Mouse (Mus musculus): ENCODE measurements at regions not wholly inside any gene's neighbourhood (a gene's known extent, or its start where the extent isn't known, plus 50 kb on each side); places are given as distances from the start of the nearest gene placed in this dataset.

GRCm38 (mm10) chr9:120811522-120811921 is 117.5 kb upstream of the Ctnnb1 start:
- DNase-seq (ENCODE audit: low read depth, low spot score), result no peak

DNA sequence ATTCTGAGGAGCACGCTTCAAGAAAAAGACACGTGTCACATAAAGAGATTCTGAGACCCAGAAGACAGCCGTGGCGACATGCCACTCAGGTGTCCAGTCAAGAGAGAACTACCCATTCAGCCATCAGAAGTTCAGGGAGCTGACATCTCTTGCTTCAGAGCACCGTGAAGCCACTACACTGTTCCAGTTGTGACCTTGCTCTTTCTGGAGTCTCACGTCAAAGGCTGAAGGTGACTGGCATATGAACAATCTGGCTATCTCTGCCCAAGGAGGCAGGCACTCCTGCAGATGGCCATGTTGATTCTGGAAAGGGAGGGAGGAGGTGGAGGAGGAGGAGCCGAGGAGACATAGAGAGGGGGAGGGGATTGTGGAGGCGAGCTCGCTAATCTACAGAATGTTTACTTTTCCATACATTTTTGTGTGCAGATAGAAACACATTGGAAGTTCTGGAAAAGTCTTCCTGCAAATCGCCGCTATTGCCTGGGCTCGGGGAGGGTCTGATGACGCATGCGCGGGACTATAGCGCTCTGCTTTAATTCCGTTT is 116.3 kb upstream of the Ctnnb1 start:
- DNase-seq (ENCODE audit: low read depth, low spot score), result no peak

- no peak for DNase-seq (ENCODE audit: low read depth, low spot score)
These were observed 114.7 kb upstream of the Ctnnb1 start for GRCm38 (mm10) chr9:120814286-120814685.

DNA sequence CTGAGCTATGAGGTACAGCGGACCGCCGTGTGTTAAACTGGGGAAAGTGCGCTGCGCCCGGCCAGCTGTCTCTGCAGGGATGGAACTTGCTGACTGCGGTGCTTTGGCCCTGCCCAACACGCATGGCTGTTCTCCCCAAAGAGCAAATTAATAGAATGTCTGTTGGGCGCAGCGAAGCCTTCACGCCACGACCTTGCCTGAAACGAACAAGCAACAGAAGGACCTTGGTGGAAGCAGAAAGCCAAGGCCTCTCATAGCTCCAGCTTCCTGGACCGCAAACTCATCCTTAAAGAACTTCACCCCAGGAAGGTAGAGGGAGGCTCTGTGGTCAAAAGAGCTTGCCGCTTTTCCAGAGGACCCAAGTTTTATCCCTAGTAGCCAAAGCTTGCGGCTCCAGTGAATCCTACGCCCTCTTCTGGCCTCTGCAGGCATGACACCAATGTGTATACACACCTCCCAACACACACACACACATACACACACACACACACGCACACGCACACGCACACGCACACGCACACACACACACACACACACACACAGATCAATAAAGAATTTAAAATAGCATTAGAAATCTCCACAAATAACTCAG is 110.2 kb upstream of the Ctnnb1 start:
- no peak for DNase-seq (ENCODE audit: low read depth, low spot score)

- DNase-seq (ENCODE audit: low read depth, low spot score), result no peak
These were observed 108.1 kb upstream of the Ctnnb1 start for GRCm38 (mm10) chr9:120820892-120821291.

GRCm38 (mm10) chr9:120823397-120823796 is 105.6 kb upstream of the Ctnnb1 start:
- no peak for DNase-seq (ENCODE audit: low read depth, low spot score)

- DNase-seq (ENCODE audit: low read depth, low spot score), result no peak
These were observed 102.8 kb upstream of the Ctnnb1 start for GRCm38 (mm10) chr9:120826266-120826665.

- no peak for DNase-seq (ENCODE audit: low read depth, low spot score)
These were observed 98.5 kb upstream of the Ctnnb1 start for GRCm38 (mm10) chr9:120830526-120830925.

DNA sequence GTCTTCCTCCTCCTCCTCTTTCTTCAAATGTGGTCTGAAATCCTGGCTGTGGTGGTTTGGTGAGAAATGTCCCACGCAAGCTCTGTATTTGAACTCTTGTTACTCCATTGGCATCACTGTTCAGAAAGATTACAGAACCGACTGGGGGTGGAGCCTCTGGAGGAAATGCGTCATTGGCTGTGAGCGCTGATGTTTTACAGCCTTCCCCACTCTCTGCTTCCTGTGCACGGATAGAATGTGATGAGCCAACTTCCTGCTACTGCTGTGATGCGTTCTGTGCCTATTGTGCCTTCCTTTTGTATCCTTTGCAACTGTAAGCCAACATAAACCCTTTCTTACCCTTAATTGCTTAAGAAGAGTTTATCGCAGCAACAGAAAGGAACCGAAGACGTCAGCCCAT is 94.8 kb upstream of the Ctnnb1 start:
- no peak for DNase-seq (ENCODE audit: low read depth, low spot score)

DNA sequence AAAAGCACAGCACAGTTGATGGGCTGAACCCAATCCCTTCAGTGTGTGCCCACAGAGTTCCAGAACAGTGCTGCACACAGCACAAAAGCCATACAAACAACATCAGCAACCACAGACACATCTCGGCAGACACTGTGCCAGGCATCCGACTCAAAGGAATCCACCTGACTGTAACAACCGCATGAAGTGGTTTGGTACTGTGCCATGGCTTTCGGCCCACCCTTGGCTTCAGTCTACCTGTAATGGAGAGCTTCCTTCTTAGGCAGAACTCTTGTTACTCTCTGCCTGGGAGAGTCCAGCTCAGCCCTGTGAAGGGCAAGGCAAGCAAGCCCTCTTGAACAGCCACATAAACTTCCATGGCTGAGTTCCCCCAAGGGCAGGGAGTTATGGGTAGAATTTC is 93.4 kb upstream of the Ctnnb1 start:
- DNase-seq (ENCODE audit: low read depth, low spot score), result no peak

GRCm38 (mm10) chr9:120837431-120838150 is 91.4 kb upstream of the Ctnnb1 start:
- DNase-seq (ENCODE audit: low read depth, low spot score), result no peak

- DNase-seq (ENCODE audit: low read depth, low spot score), result no peak
These were observed 85.3 kb upstream of the Ctnnb1 start for GRCm38 (mm10) chr9:120843753-120844152.

- DNase-seq (ENCODE audit: low read depth, low spot score), result no peak
These were observed 83.5 kb upstream of the Ctnnb1 start for GRCm38 (mm10) chr9:120845538-120845937.

- no peak for DNase-seq (ENCODE audit: low read depth, low spot score)
These were observed 81.4 kb upstream of the Ctnnb1 start for GRCm38 (mm10) chr9:120847649-120848048.

GRCm38 (mm10) chr9:120848962-120849361 is 80.1 kb upstream of the Ctnnb1 start:
- DNase-seq (ENCODE audit: low read depth, low spot score), result no peak

GRCm38 (mm10) chr9:120850092-120850491 is 78.9 kb upstream of the Ctnnb1 start:
- no peak for DNase-seq (ENCODE audit: low read depth, low spot score)

DNA sequence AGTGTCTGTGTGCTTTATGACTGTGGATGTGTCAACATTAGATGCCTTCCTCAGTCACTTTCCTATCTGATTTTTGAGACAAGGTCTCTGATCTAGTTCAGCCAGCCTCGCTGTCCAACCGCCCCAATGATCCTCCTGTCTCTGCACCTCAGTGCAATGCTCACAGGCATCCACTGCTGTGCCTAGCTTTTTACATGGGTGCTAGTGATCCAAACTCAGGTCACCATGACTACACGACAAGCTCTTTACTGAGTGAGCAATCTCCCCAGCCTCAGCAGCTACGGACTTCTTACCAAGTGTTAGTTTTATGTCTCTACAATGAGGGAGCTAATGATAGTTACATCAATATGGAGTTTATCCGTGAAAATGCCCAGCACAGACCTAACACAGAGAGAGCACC is 77.1 kb upstream of the Ctnnb1 start:
- no peak for DNase-seq (ENCODE audit: low read depth, low spot score)

DNA sequence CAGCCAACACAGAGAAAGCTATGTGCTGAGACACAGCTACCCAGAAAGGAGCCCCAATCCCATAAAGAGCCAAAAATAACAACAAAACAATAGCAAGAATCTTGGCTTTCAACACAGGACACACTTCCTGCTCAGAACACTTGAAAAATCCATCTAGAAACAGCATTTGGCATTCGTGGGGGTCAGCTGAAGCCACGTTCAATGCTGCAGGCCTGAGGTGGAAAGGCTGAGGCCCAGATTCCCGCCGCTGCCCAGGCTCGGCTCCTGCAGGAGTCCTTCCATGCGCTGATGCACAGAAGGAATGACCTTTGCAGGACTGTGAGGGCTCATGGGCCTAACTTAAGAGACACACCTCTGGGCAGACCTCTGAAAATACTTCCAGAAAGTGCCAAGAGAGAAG is 76.4 kb upstream of the Ctnnb1 start:
- DNase-seq (ENCODE audit: low read depth, low spot score), result no peak

DNA sequence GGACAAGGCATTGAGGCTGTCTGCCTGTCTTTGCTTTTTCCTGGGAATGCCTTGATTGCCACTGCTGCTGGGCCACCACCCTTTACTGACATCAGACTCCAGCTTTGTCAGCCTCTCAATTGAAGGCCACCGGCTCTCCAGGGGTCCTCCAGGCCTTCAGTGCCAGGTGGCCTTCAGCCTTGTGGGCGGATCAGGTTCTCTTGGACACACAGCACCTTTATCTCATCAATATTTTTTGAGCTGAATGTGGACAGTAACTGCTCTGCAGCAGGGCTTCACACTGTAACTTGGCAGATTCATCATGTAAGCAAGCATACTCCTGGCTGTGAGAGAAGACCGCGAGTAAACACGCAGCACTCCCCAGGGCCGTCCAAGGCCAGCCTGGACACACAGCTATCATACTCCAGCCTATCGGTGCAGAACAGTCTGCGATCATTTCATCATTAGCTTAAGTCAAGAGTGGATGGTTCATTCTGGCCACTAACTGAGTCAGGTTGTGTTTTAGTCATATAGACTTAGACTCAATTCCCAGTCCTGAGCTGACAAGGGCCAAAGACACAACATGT is 75.9 kb upstream of the Ctnnb1 start:
- DNase-seq (ENCODE audit: low read depth, low spot score), result no peak

GRCm38 (mm10) chr9:120854351-120854750 is 74.7 kb upstream of the Ctnnb1 start:
- no peak for DNase-seq (ENCODE audit: low read depth, low spot score)

DNA sequence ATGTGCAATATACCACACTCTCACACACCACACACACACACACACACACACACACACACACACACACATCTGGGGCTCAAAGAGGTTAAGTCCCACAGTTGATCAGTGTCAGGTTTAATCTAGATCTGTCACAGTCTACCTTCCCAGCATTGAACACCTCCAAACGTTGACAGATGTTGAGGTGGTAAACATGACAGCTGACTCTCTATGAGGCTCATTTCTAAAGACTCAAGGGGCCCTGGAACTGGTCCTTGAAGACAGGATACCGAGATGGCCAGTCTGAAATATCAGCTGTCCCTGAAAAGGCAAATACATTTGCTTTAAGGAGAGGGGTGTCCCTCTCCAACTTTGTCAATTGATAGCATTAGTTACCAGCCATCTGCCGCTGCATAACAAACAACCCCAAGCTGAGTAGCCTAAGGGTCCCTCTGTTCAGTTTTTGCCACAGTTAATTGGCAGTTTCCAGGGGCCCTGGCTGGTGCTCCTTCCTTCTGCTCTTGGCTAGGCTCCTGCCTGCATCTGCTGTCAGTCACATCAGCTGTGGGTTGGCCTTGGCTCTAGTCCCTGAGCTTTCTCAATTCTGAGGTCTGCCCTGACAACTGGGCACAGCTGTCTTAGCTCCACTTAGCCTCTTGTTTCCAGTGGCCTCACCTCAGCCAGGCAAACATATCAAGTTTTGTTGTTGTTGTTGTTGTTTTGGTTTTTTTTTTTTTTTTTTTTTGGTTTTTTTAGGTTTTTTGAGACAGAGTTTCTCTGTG is 73.5 kb upstream of the Ctnnb1 start:
- DNase-seq (ENCODE audit: low read depth, low spot score), result no peak

GRCm38 (mm10) chr9:120857849-120858510 is 71.0 kb upstream of the Ctnnb1 start:
- no peak for DNase-seq (ENCODE audit: low read depth, low spot score)
